Mouse (Mus musculus) kidney, adult 2 months (tissue): ENCODE measurements around the gene Dffa. TPM values are rescaled to one million over a fixed set of nuclear protein-coding genes. Genes with fewer than 3 reads are reported as not detected.
A peak's percentile ranks its signal among the peaks of the same experiment; 100 is the strongest.

Experiments used
- DNase-seq: peaks from one replicate; pipeline ENCODE4 v3.0.0; 2021
- H3K27ac ChIP-seq: fragments of 200-500 bp; 2 replicates; pipeline ENCODE4 v1.5.1; 2012; ENCODE audit warnings: low read depth, low read length, control low read depth, inconsistent platforms; ENCODE audit not compliant: insufficient read depth
- H3K27me3 ChIP-seq: fragments of 200-500 bp; replicated peaks from 2 replicates; pipeline ENCODE4 v1.6.1; 2012; ENCODE audit warnings: mild to moderate bottlenecking, moderate library complexity, low read length, inconsistent platforms; ENCODE audit not compliant: control insufficient read depth, insufficient read depth
- H3K36me3 ChIP-seq: fragments of 200-500 bp; 2 replicates; pipeline ENCODE4 v1.6.1; 2012; ENCODE audit warnings: mild to moderate bottlenecking, moderate library complexity, low read length, inconsistent platforms; ENCODE audit not compliant: control insufficient read depth, insufficient read depth
- H3K4me1 ChIP-seq: fragments of 200-500 bp; 2 replicates; pipeline ENCODE4 v1.6.1; 2011; ENCODE audit warnings: low read length; ENCODE audit not compliant: control insufficient read depth, insufficient read depth
- H3K4me3 ChIP-seq: fragments of 200-500 bp; 2 replicates; pipeline ENCODE4 v1.5.1; 2011; ENCODE audit warnings: mild to moderate bottlenecking, low read depth, low read length, control low read depth; ENCODE audit not compliant: insufficient read depth
- CTCF ChIP-seq: fragments of 200-500 bp; conservative IDR thresholded peaks from 2 replicates; pipeline ENCODE4 v1.5.1; 2011; ENCODE audit warnings: low read depth, mild to moderate bottlenecking, control low read depth, low read length, moderate library complexity, mixed read lengths; ENCODE audit not compliant: insufficient read depth, insufficient read length
- POLR2A ChIP-seq: fragments of 200-500 bp; IDR thresholded peaks from one replicate; pipeline ENCODE4 v1.6.1; 2011; ENCODE audit warnings: low read depth, low read length, control low read depth
- WGBS: fragments of 180-500 bp; shearing (Covaris S2); methylation state at CpG from one replicate; pipeline ENCODE4 v1.1.7; 2018; 5-methylcytosine and 5-hydroxymethylcytosine counted together
- polyA plus RNA-seq: library from polyadenylated mRNA; depleted of rRNA; stranded (reverse); fragments of >200 nt; gene quantifications from 2 replicates; pipeline ENCODE4 v1.2.3, GENCODE M21; 2012

The Dffa gene
- polyA plus RNA-seq, 1 experiment = 20.8 TPM

- Histone ChIP-seq H3K27ac (no peak overlapping the region), H3K27me3 (no peaks in the 10 kb centered on the region), H3K36me3 (no peaks in the 10 kb centered on the region), H3K4me1 (peaks cover 21% of the 10 kb centered on the region; the same call in 1 of the 2 replicates), H3K4me3 (no peak overlapping the region)
- TF ChIP-seq CTCF (no peak), POLR2A (no peak)
- 55% methylated on average over 4 of the region's 4 CpGs for whole genome bisulfite sequencing
- peak; percentile 55 for DNase-seq
Observed at GRCm38 (mm10) chr4:149078261-149078660, 25.7 kb upstream of the Dffa start.

GRCm38 (mm10) chr4:149079629-149080028 is 24.3 kb upstream of the Dffa start:
- H3K4me3 ChIP-seq = no peak overlapping the region
- no peak for TF ChIP-seq POLR2A
- no peak for TF ChIP-seq CTCF
- WGBS = 52% methylated on average over 6 of the region's 6 CpGs
- H3K27me3 ChIP-seq = no peaks in the 10 kb centered on the region
- DNase-seq = peak; percentile 39
- peak overlapping the region; percentile 69 for H3K27ac ChIP-seq
- H3K36me3 ChIP-seq = no peaks in the 10 kb centered on the region
- H3K4me1 ChIP-seq = peaks cover 21% of the 10 kb centered on the region; the same call in 1 of the 2 replicates

GRCm38 (mm10) chr4:149080111-149080510 is 23.8 kb upstream of the Dffa start:
- Histone ChIP-seq H3K36me3 (no peaks in the 10 kb centered on the region), H3K27me3 (no peaks in the 10 kb centered on the region), H3K27ac (no peak overlapping the region), H3K4me3 (no peak overlapping the region), H3K4me1 (peaks cover 21% of the 10 kb centered on the region; the same call in 1 of the 2 replicates)
- no peak for DNase-seq
- TF ChIP-seq CTCF = no peak
- TF ChIP-seq POLR2A = no peak
- 83% methylated on average over 8 of the region's 8 CpGs for WGBS

- DNase-seq = peak; percentile 96
- TF ChIP-seq POLR2A (no peak), CTCF (no peak)
- 25% methylated on average over 17 of the region's 17 CpGs for WGBS
- Histone ChIP-seq H3K36me3 (no peaks in the 10 kb centered on the region), H3K4me3 (no peak overlapping the region), H3K27ac (peak overlapping the region; percentile 42), H3K27me3 (no peaks in the 10 kb centered on the region), H3K4me1 (peaks cover 30% of the 10 kb centered on the region; the same call in 1 of the 2 replicates)
Observed at GRCm38 (mm10) chr4:149081528-149081927, 22.4 kb upstream of the Dffa start.

- DNase-seq = no peak
- H3K36me3 ChIP-seq = no peaks in the 10 kb centered on the region
- H3K27ac ChIP-seq = peak overlapping the region; percentile 43
- no peak for TF ChIP-seq CTCF
- TF ChIP-seq POLR2A = no peak
- H3K4me3 ChIP-seq = no peak overlapping the region
- H3K27me3 ChIP-seq = no peaks in the 10 kb centered on the region
- WGBS = 30% methylated on average over 5 of the region's 5 CpGs
- H3K4me1 ChIP-seq = peaks cover 19% of the 10 kb centered on the region; the same call in 1 of the 2 replicates
Observed at GRCm38 (mm10) chr4:149085381-149085780, 18.6 kb upstream of the Dffa start.

GRCm38 (mm10) chr4:149091364-149091763 is 12.6 kb upstream of the Dffa start:
- peaks cover 17% of the 10 kb centered on the region for H3K4me1 ChIP-seq
- TF ChIP-seq POLR2A (no peak), CTCF (no peak)
- peak overlapping the region; percentile 62 for H3K27ac ChIP-seq
- 34% methylated on average over 8 of the region's 8 CpGs for WGBS
- H3K27me3 ChIP-seq = no peaks in the 10 kb centered on the region
- no peaks in the 10 kb centered on the region for H3K36me3 ChIP-seq
- peak; percentile 31 for DNase-seq
- no peak overlapping the region for H3K4me3 ChIP-seq

- TF ChIP-seq CTCF (no peak), POLR2A (no peak)
- 46% methylated on average over 3 of the region's 3 CpGs for WGBS
- Histone ChIP-seq H3K36me3 (no peaks in the 10 kb centered on the region), H3K27me3 (no peaks in the 10 kb centered on the region), H3K4me3 (0 out of 2 replicates have a peak overlapping the region, but pooled peaks have one; percentile 92), H3K27ac (peak overlapping the region; percentile 5; the same call in 1 of the 2 replicates), H3K4me1 (peaks cover 11% of the 10 kb centered on the region; the same call in 1 of the 2 replicates)
- peak; percentile 57 for DNase-seq
Observed at GRCm38 (mm10) chr4:149097956-149098355, 6.0 kb upstream of the Dffa start.

GRCm38 (mm10) chr4:149098571-149098970 is 5.4 kb upstream of the Dffa start:
- no peak for DNase-seq
- Histone ChIP-seq H3K27me3 (no peaks in the 10 kb centered on the region), H3K36me3 (no peaks in the 10 kb centered on the region), H3K4me1 (peaks cover 10% of the 10 kb centered on the region; the same call in 1 of the 2 replicates), H3K4me3 (peak overlapping the region; percentile 92), H3K27ac (peak overlapping the region; percentile 19; the same call in 1 of the 2 replicates)
- 3% methylated on average over 11 of the region's 11 CpGs for WGBS
- TF ChIP-seq CTCF (no peak), POLR2A (no peak)
